Mouse (Mus musculus) brain, embryonic 14.5 days (tissue): ENCODE measurements at regions not wholly inside any gene's neighbourhood (a gene's known extent, or its start where the extent isn't known, plus 50 kb on each side); places are given as distances from the start of the nearest gene placed in this dataset.

ENCODE experiments used
- CTCF ChIP-seq: fragments of 200-500 bp; IDR thresholded peaks from 2 replicates; pipeline ENCODE4 v1.5.1; 2012; ENCODE audit warnings: inconsistent platforms, mild to moderate bottlenecking, moderate library complexity, borderline replicate concordance; ENCODE audit not compliant: insufficient read depth, insufficient read length; ENCODE audit errors: extremely low read depth
- POLR2A ChIP-seq: fragments of 200-500 bp; IDR thresholded peaks from 2 replicates; pipeline ENCODE4 v1.6.1; 2012; ENCODE audit warnings: mild to moderate bottlenecking, inconsistent platforms, borderline replicate concordance; ENCODE audit not compliant: poor library complexity, insufficient read depth, insufficient read length, severe bottlenecking; ENCODE audit errors: extremely low read depth

DNA sequence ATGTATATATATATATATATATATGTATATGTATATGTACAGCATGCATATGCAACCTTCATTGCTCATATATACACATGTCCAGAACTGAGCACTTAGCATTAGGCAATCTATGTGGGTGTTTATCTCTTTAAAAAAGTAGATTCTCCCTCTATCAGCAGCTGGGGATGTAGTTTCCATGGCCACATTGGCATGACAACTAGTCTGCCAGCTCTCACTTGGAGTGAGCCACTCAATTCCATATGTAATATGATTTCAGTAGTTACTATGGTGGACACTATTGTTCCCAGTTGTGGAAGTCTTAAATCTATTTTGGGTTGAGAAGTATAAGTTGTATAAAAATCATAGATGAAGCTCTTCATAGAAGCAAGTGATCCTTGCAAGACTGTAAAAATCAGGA, 3903.7 kb downstream of the 9330182O14Rik start:
- TF ChIP-seq POLR2A, result no peak
- no peak for TF ChIP-seq CTCF
